23 mouse cellular contexts compared by ENCODE assay signal in genomic region chr3:37811429-37811828, GRCm38 (mm10).
A peak's percentile ranks its signal among the peaks of the same experiment; 100 is the strongest.
DNase-seq lines count a peak whose midpoint lies in the region; ATAC-seq and TF ChIP-seq lines count a peak whose summit lies in the region.
"Had no signal": no experiment of that assay in that cellular context is flagged by ENCODE, and none has a peak within 500 bp of the region (broad histone marks: within the 10 kb centered on the region; RNA-seq: fewer than 3 reads in every experiment).

No protein-coding gene starts in this region.

- H3K4me1 ChIP-seq in heart, adult 2 months (ENCODE audit: control insufficient read depth, insufficient read depth, low read length) = no peaks in the 10 kb centered on the region
- H3K4me1 ChIP-seq in limb, embryonic 14.5 days (ENCODE audit: control insufficient read depth, insufficient read depth, low read length) = no peaks in the 10 kb centered on the region
- peaks cover 6% of the 10 kb centered on the region for H3K4me1 ChIP-seq in limb, embryonic 10.5 days
- no peaks in the 10 kb centered on the region for H3K4me1 ChIP-seq in midbrain, embryonic 14.5 days (ENCODE audit: control insufficient read depth, insufficient read depth, low read length)
- no peaks in the 10 kb centered on the region for H3K4me1 ChIP-seq in midbrain, embryonic 16.5 days (ENCODE audit: control insufficient read depth, insufficient read depth, low read length)
- H3K4me1 ChIP-seq: embryonic facial prominence, embryonic 12.5 days; forebrain, embryonic 10.5 days; forebrain, embryonic 12.5 days had no signal

- H3K36me3 ChIP-seq in heart, adult 2 months (ENCODE audit: control insufficient read depth, insufficient read depth, low read length) = no peaks in the 10 kb centered on the region
- H3K36me3 ChIP-seq in limb, embryonic 14.5 days (ENCODE audit: control insufficient read depth, insufficient read depth, low read length) = no peaks in the 10 kb centered on the region
- H3K36me3 ChIP-seq in limb, embryonic 10.5 days = no peaks in the 10 kb centered on the region
- H3K36me3 ChIP-seq in midbrain, embryonic 14.5 days (ENCODE audit: control insufficient read depth, insufficient read depth, low read length) = no peaks in the 10 kb centered on the region
- no peaks in the 10 kb centered on the region for H3K36me3 ChIP-seq in midbrain, embryonic 16.5 days (ENCODE audit: control insufficient read depth, insufficient read depth, low read length)
- H3K36me3 ChIP-seq: embryonic facial prominence, embryonic 12.5 days; embryonic facial prominence, embryonic 15.5 days; forebrain, embryonic 10.5 days; forebrain, embryonic 12.5 days had no signal

- peak overlapping the region; percentile 2 for H3K27ac ChIP-seq in heart, adult 2 months
- no peak overlapping the region for H3K27ac ChIP-seq in limb, embryonic 14.5 days (replicated peaks; ENCODE audit: low read depth, low read length)
- H3K27ac ChIP-seq in limb, embryonic 10.5 days = no peak overlapping the region
- H3K27ac ChIP-seq in midbrain, embryonic 14.5 days (replicated peaks; ENCODE audit: low read depth, low read length) = no peak overlapping the region
- H3K27ac ChIP-seq in midbrain, embryonic 16.5 days (ENCODE audit: low read length) = no peak overlapping the region
- H3K27ac ChIP-seq: embryonic facial prominence, embryonic 12.5 days; embryonic facial prominence, embryonic 15.5 days; forebrain, embryonic 10.5 days; forebrain, embryonic 12.5 days had no signal

- DNase-seq in heart, adult 2 months = no peak
- no peak for DNase-seq in heart, postnatal 4 days
- peak; percentile 70 for DNase-seq in limb, embryonic 14.5 days (ENCODE audit: low spot score)
- DNase-seq in limb, embryonic 10.5 days (ENCODE audit: low spot score) = no peak
- DNase-seq in midbrain, embryonic 14.5 days = peak; percentile 27
- DNase-seq: adrenal gland, adult 2 months; adrenal gland, postnatal 10 days; adrenal gland, postnatal 25 days; cerebellum, adult 11 months; cerebellum, adult 18-20 months; cerebellum, adult 8-10 months; cerebellum, adult 9-11 months; cerebellum, postnatal 14 days; cerebellum, postnatal 36 days; embryo, embryonic 11 days had no signal

- TF ChIP-seq CTCF in heart, adult 2 months (IDR thresholded peaks at IDR 0.05) = no peak

- 70% methylated on average over 2 of the region's 2 CpGs for WGBS in heart, adult 2 months
- 55% methylated on average over 2 of the region's 2 CpGs for WGBS in limb, embryonic 14.5 days
- 94% methylated on average over 2 of the region's 2 CpGs for WGBS in limb, embryonic 10.5 days
- WGBS in midbrain, embryonic 14.5 days = 85% methylated on average over 2 of the region's 2 CpGs
- WGBS in midbrain, embryonic 16.5 days = 72% methylated on average over 2 of the region's 2 CpGs

- no peaks in the 10 kb centered on the region for H3K79me2 ChIP-seq in heart, adult 2 months (replicated peaks; ENCODE audit: control insufficient read depth, insufficient read depth, low read length)

- TF ChIP-seq POLR2A in heart, adult 2 months (IDR thresholded peaks at IDR 0.05; ENCODE audit: insufficient read depth, low read depth, low read length) = no peak
- TF ChIP-seq POLR2A in limb, embryonic 14.5 days (IDR thresholded peaks at IDR 0.05; ENCODE audit: borderline replicate concordance, extremely low read depth, insufficient read depth, insufficient read length) = no peak

- H3K27me3 ChIP-seq in heart, adult 2 months (ENCODE audit: control insufficient read depth, insufficient read depth, low read length) = no peaks in the 10 kb centered on the region
- no peaks in the 10 kb centered on the region for H3K27me3 ChIP-seq in limb, embryonic 14.5 days (ENCODE audit: control insufficient read depth, insufficient read depth, low read length)
- no peaks in the 10 kb centered on the region for H3K27me3 ChIP-seq in limb, embryonic 10.5 days (ENCODE audit: low read depth, poor library complexity, severe bottlenecking)
- H3K27me3 ChIP-seq in midbrain, embryonic 14.5 days (ENCODE audit: control insufficient read depth, insufficient read depth, low read length) = no peaks in the 10 kb centered on the region
- no peaks in the 10 kb centered on the region for H3K27me3 ChIP-seq in midbrain, embryonic 16.5 days (ENCODE audit: control insufficient read depth, insufficient read depth, low read depth, low read length)
- H3K27me3 ChIP-seq: embryonic facial prominence, embryonic 12.5 days; embryonic facial prominence, embryonic 15.5 days; forebrain, embryonic 12.5 days had no signal

- ATAC-seq in limb, embryonic 14.5 days (ENCODE audit: low FRiP score, low read depth) = no peak
- no peak for ATAC-seq in midbrain, embryonic 14.5 days (ENCODE audit: low FRiP score, low TSS enrichment)
- ATAC-seq in midbrain, embryonic 16.5 days = no peak
- ATAC-seq: forebrain, embryonic 14.5 days; forebrain, embryonic 16.5 days had no signal

- no peak overlapping the region for H3K4me3 ChIP-seq in heart, adult 2 months
- no peak overlapping the region for H3K4me3 ChIP-seq in limb, embryonic 14.5 days (replicated peaks; ENCODE audit: low read length)
- H3K4me3 ChIP-seq in limb, embryonic 10.5 days = no peak overlapping the region
- H3K4me3 ChIP-seq in midbrain, embryonic 14.5 days (replicated peaks; ENCODE audit: low read depth, low read length) = no peak overlapping the region
- H3K4me3 ChIP-seq in midbrain, embryonic 16.5 days (ENCODE audit: low read depth, low read length) = no peak overlapping the region
- H3K4me3 ChIP-seq: embryonic facial prominence, embryonic 12.5 days; embryonic facial prominence, embryonic 15.5 days; erythroblast, embryonic 14.5 days; forebrain, embryonic 10.5 days; forebrain, embryonic 12.5 days had no signal

- H3K9ac ChIP-seq in heart, adult 2 months (ENCODE audit: low read depth, low read length) = no peak overlapping the region
- no peak overlapping the region for H3K9ac ChIP-seq in limb, embryonic 14.5 days (ENCODE audit: low read depth, low read length, severe bottlenecking)
- H3K9ac ChIP-seq in midbrain, embryonic 14.5 days (replicated peaks; ENCODE audit: low read length) = no peak overlapping the region
- no peak overlapping the region for H3K9ac ChIP-seq in midbrain, embryonic 16.5 days (ENCODE audit: low read depth, low read length)
- H3K9ac ChIP-seq: embryonic facial prominence, embryonic 12.5 days; embryonic facial prominence, embryonic 15.5 days; forebrain, embryonic 12.5 days had no signal

- no peak overlapping the region for H3K4me2 ChIP-seq in limb, embryonic 14.5 days (replicated peaks; ENCODE audit: low read depth, low read length, severe bottlenecking)
- no peak overlapping the region for H3K4me2 ChIP-seq in midbrain, embryonic 14.5 days (ENCODE audit: low read length)
- H3K4me2 ChIP-seq in midbrain, embryonic 16.5 days (ENCODE audit: low read length) = no peak overlapping the region
- H3K4me2 ChIP-seq: embryonic facial prominence, embryonic 12.5 days; embryonic facial prominence, embryonic 15.5 days; forebrain, embryonic 12.5 days had no signal

- intact Hi-C loops in heart, adult 2 months (cut with DNase I) = loop anchor here (5.0 kb wide), 1 partner anchor 316 kb away; no protein-coding TSS in a partner anchor

- peaks cover 5% of the 10 kb centered on the region; the same call in 1 of the 2 replicates for H3K9me3 ChIP-seq in limb, embryonic 14.5 days (ENCODE audit: control insufficient read depth, low read length)
- peaks cover 4% of the 10 kb centered on the region; the same call in 1 of the 2 replicates for H3K9me3 ChIP-seq in limb, embryonic 10.5 days (replicated peaks)
- 0 out of 2 replicates have a peak, but pooled peaks cover 5% of the 10 kb centered on the region for H3K9me3 ChIP-seq in midbrain, embryonic 14.5 days (ENCODE audit: control insufficient read depth, low read length)
- H3K9me3 ChIP-seq in midbrain, embryonic 16.5 days (replicated peaks; ENCODE audit: control insufficient read depth, low read length, poor library complexity, severe bottlenecking) = no peaks in the 10 kb centered on the region
- H3K9me3 ChIP-seq: embryonic facial prominence, embryonic 12.5 days; embryonic facial prominence, embryonic 15.5 days had no signal

- TF ChIP-seq EP300 in heart, adult 2 months (IDR thresholded peaks at IDR 0.05; ENCODE audit: insufficient read depth, low read depth, low read length) = no peak

Comparison
In these comparisons a context has a peak if more than half of its experiments do, and no peak if none do; other contexts are left out.
1. DNase-seq: peak in limb, embryonic 14.5 days (single experiment) and midbrain, embryonic 14.5 days (single experiment); none in heart, adult 2 months (0 of 2), heart, postnatal 4 days (single experiment) and limb, embryonic 10.5 days (single experiment).